Mouse (Mus musculus): ENCODE results near the gene Slc15a3.

Gene Slc15a3

GRCm38 (mm10) chr19:10839010-10839892, at the start of gene Slc15a3:
Gene Slc15a3 (plus strand): TSS chr19:10839727.
- no peak for DNase-seq (ENCODE audit: low read depth, low spot score)

- no peak for DNase-seq (ENCODE audit: low read depth, low spot score)
Observed at GRCm38 (mm10) chr19:10790323-10790722, 49.2 kb upstream of the Slc15a3 start.

- DNase-seq (ENCODE audit: low read depth, low spot score): no peak
Observed at GRCm38 (mm10) chr19:10793044-10793443, 46.5 kb upstream of the Slc15a3 start.

- DNase-seq (ENCODE audit: low read depth, low spot score): no peak
Observed at GRCm38 (mm10) chr19:10794916-10795315, 44.6 kb upstream of the Slc15a3 start.

GRCm38 (mm10) chr19:10798576-10798975, 41.0 kb upstream of the Slc15a3 start:
- DNase-seq (ENCODE audit: low read depth, low spot score): no peak

- DNase-seq (ENCODE audit: low read depth, low spot score): no peak
Observed at GRCm38 (mm10) chr19:10799155-10799554, 40.4 kb upstream of the Slc15a3 start.

GRCm38 (mm10) chr19:10801070-10801469, 38.5 kb upstream of the Slc15a3 start:
- no peak for DNase-seq (ENCODE audit: low read depth, low spot score)

- DNase-seq (ENCODE audit: low read depth, low spot score): no peak
Observed at GRCm38 (mm10) chr19:10801906-10802305, 37.6 kb upstream of the Slc15a3 start.

GRCm38 (mm10) chr19:10803751-10804150, 35.8 kb upstream of the Slc15a3 start:
- no peak for DNase-seq (ENCODE audit: low read depth, low spot score)

- DNase-seq (ENCODE audit: low read depth, low spot score): no peak
Observed at GRCm38 (mm10) chr19:10804850-10805660, 34.5 kb upstream of the Slc15a3 start.

- no peak for DNase-seq (ENCODE audit: low read depth, low spot score)
Observed at GRCm38 (mm10) chr19:10805661-10806285, 33.8 kb upstream of the Slc15a3 start.

- no peak for DNase-seq (ENCODE audit: low read depth, low spot score)
Observed at GRCm38 (mm10) chr19:10808524-10809233, 30.8 kb upstream of the Slc15a3 start.

- DNase-seq (ENCODE audit: low read depth, low spot score): no peak
Observed at GRCm38 (mm10) chr19:10809428-10810175, 29.9 kb upstream of the Slc15a3 start.

GRCm38 (mm10) chr19:10810176-10810492, 29.4 kb upstream of the Slc15a3 start:
- DNase-seq (ENCODE audit: low read depth, low spot score): no peak

- no peak for DNase-seq (ENCODE audit: low read depth, low spot score)
Observed at GRCm38 (mm10) chr19:10811471-10811870, 28.1 kb upstream of the Slc15a3 start.

- no peak for DNase-seq (ENCODE audit: low read depth, low spot score)
Observed at GRCm38 (mm10) chr19:10813039-10813438, 26.5 kb upstream of the Slc15a3 start.

- DNase-seq (ENCODE audit: low read depth, low spot score): no peak
Observed at GRCm38 (mm10) chr19:10813905-10814304, 25.6 kb upstream of the Slc15a3 start.

- no peak for DNase-seq (ENCODE audit: low read depth, low spot score)
Observed at GRCm38 (mm10) chr19:10815871-10816270, 23.7 kb upstream of the Slc15a3 start.

GRCm38 (mm10) chr19:10816462-10816861, 23.1 kb upstream of the Slc15a3 start:
- DNase-seq (ENCODE audit: low read depth, low spot score): no peak

- no peak for DNase-seq (ENCODE audit: low read depth, low spot score)
Observed at GRCm38 (mm10) chr19:10818217-10818946, 21.1 kb upstream of the Slc15a3 start.
